Mouse (Mus musculus) layer of hippocampus, adult 9-11 months (tissue): ENCODE measurements around the gene Phf1.
"Not testable (repeated sequence)": the region's sequence is repeated elsewhere in the genome, so short reads cannot be mapped to it uniquely, and the experiment has no call there.

Experiments
- DNase-seq: peaks from one replicate; pipeline ENCODE4 v3.0.0; 2022

The Phf1 gene

GRCm38 (mm10) chr17:26932839-26933398, at the start of gene Phf1:
Gene Phf1 (plus strand): TSS chr17:26933052.
- DNase-seq, result peak; percentile 96

GRCm38 (mm10) chr17:26883585-26883984, 49.3 kb upstream of the Phf1 start:
- DNase-seq, result no peak

- DNase-seq, result peak; percentile 63
These were observed 47.6 kb upstream of the Phf1 start for GRCm38 (mm10) chr17:26884995-26885926.

- peak; percentile 83 for DNase-seq
These were observed 46.7 kb upstream of the Phf1 start for GRCm38 (mm10) chr17:26886047-26886749.

- DNase-seq, result no peak
These were observed 44.9 kb upstream of the Phf1 start for GRCm38 (mm10) chr17:26887926-26888325.

- DNase-seq, result peak; percentile 56
These were observed 40.0 kb upstream of the Phf1 start for GRCm38 (mm10) chr17:26892635-26893375.

GRCm38 (mm10) chr17:26893492-26893891, 39.4 kb upstream of the Phf1 start:
- DNase-seq, result no peak

GRCm38 (mm10) chr17:26894342-26894741, 38.5 kb upstream of the Phf1 start:
- DNase-seq, result peak; percentile 77

- DNase-seq, result peak; percentile 42
These were observed 37.3 kb upstream of the Phf1 start for GRCm38 (mm10) chr17:26895578-26895977.

GRCm38 (mm10) chr17:26900916-26901315, 31.9 kb upstream of the Phf1 start:
- DNase-seq, result no peak

GRCm38 (mm10) chr17:26904320-26904719, 28.5 kb upstream of the Phf1 start:
- no peak for DNase-seq

- DNase-seq, result peak; percentile 24
These were observed 25.3 kb upstream of the Phf1 start for GRCm38 (mm10) chr17:26907506-26907905.

GRCm38 (mm10) chr17:26915248-26915647, 17.6 kb upstream of the Phf1 start:
- no peak for DNase-seq

- peak; percentile 99 for DNase-seq
These were observed 16.0 kb upstream of the Phf1 start, which contains the start of gene Kifc5b for GRCm38 (mm10) chr17:26916711-26917482. Gene Kifc5b (plus strand): TSS chr17:26917091.

GRCm38 (mm10) chr17:26917560-26917959, 15.3 kb upstream of the Phf1 start:
- not testable (repeated sequence) for DNase-seq

GRCm38 (mm10) chr17:26918343-26918742, 14.5 kb upstream of the Phf1 start:
- no peak for DNase-seq

- DNase-seq, result not testable (repeated sequence)
These were observed 13.3 kb upstream of the Phf1 start for GRCm38 (mm10) chr17:26919516-26919915.

- DNase-seq, result not testable (repeated sequence)
These were observed 10.5 kb upstream of the Phf1 start for GRCm38 (mm10) chr17:26922368-26922767.

- DNase-seq, result not testable (repeated sequence)
These were observed 7.4 kb upstream of the Phf1 start for GRCm38 (mm10) chr17:26925414-26925813.

GRCm38 (mm10) chr17:26931795-26932194, 1.1 kb upstream of the Phf1 start:
- not testable (repeated sequence) for DNase-seq

GRCm38 (mm10) chr17:26933419-26933818, 567 bp downstream of the Phf1 start:
- DNase-seq, result no peak
